Mouse (Mus musculus): Measurements from ENCODE around the gene Lgals2.
"Not testable (repeated sequence)": the region's sequence is repeated elsewhere in the genome, so short reads cannot be mapped to it uniquely, and the experiment has no call there.

Gene Lgals2

DNA sequence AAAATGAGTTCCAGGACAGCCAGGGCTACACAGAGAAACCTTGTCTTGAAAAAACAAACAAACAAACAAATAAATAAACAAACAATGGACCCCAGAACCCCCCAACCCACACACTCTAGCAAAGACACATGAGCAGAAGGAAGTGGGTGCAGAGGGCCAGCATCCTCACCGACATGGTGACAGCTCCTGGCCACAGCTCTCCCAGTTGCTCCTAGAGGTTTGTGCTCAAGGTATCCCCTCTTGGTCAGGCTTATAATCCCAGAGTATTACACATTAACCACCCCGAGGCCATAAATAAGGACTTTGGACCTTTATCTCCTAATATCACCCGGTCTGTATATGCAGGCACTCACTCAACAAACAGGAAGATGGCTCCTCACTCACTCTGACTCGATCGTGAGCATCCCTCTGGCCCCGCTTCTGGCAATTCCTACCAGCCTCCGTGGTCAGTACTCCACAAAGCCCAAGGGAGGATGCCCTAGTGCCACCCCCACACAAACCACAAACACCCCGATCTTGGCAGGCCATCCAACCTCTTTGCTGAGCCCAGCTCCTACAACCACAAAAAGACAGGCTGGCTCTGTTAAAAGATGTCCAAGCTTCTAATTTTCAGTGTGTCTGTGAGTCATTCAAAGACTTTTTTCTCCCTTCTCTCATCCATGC lies at the start of gene Lgals2:
Lgals2 (minus strand) TSS at position 227 of the 663 bp plus-strand sequence.
- no peak for DNase-seq

- peak; percentile 77 for DNase-seq
Measured at GRCm38 (mm10) chr15:78903243-78903642, 47.9 kb upstream of the Lgals2 start.

DNA sequence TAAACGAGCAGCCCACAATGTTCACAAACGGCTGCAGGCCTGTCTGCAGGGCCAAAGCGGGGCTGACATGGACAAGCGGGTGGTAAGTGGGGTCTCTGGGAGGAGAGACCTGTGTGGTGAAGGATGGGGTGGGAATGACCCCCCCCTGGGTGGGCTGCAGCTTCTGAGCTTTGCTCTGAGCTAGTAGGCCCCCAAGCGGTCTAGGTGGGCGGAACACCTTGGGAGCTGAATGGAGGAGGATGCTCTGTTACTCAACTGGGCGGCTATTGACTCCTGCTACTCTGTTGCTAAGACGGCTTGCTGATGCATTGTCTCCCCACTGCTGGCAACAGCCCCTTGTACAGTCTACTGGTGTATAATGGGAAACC lies 46.1 kb upstream of the Lgals2 start:
- DNase-seq, result peak; percentile 52

- DNase-seq, result no peak
Measured at GRCm38 (mm10) chr15:78900585-78901421, 45.5 kb upstream of the Lgals2 start.

DNA sequence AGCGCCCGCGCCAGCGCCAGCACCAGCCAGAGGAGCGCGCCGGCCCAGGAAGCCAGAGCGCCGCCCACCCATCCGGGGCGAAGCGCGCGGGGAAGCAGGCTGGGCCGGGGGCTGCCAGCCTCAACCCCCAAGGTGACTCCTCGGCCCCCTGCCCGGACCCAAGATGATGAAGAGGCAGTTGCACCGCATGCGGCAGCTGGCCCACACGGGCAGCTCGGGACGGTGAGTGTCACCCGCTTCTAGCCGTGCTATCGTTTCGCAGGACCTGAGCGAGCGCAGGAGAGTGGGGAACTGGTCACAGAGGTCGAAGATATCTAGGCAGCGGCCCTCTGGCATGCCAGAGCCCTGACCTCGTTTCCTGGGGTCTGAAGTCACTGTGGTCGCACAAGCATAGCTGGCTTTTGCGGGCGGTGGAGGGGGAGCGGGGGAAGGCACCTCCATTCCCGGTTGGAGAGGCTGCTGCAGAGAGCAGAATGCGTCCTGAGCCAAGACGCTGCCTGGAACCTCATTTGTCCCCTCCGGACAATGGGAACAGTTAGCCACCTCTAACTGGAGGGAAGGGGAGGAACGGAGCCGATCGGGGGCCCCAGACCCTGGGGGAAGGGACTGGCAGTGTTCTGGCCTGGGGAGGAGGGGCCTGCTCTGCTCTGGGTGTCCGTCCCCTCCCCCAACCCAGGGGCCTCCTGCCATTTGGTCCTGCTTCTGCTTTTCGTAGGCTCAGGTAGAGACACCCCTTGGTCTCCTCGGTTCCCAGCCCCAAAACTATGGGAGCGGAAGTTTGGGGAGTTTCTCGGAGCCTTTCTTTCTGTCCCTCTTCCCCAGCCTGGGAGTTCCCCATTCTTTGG lies 44.6 kb upstream of the Lgals2 start, which contains the start of gene Sh3bp1:
Sh3bp1 (plus strand) TSS at position 29 of the 845 bp plus-strand sequence.
- DNase-seq, result peak; percentile 59

DNA sequence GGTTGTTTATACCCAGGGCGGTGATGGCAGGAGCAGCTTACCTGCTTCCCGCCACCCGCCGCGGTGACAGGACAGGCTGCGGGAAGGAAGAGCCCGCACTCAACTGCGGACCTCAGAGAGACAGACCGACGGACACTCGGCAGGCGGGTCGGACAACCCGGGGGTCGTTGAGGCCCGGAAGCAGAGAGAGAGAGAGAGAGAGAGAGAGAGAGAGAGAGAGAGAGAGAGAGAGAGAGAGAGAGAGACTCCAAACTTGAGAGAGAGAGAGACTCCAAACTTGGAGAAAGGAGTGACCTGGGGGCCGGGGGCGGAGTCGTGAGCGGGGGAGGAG lies 44.0 kb upstream of the Lgals2 start, which contains the start of gene Gm49510:
Gm49510 (plus strand) TSS at position 259 of the 331 bp plus-strand sequence.
- DNase-seq, result no peak

DNA sequence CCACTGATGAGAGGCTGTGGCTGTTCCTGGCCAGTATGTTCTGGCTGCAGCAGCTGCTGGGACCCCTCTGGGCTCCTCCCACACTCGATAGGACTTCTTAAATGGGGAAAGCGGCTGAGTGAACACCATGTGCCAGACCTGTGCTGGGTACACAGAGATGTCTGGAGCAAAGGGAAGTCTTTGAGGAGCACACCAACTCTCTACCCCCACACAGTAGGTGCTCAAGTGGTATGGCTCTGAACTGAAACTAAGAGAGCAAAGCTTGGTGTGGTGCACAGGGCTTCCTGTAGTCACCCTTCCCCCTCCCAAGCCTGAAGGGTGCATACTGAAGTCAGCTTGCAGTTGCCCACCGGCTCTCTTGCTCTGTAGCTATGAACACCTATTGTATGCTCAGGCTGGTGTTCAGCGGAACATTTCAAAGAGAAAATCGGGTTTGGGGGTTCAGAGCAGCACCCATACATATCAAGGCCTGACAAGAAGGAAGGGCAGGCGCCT lies 43.2 kb upstream of the Lgals2 start:
- no peak for DNase-seq

DNA sequence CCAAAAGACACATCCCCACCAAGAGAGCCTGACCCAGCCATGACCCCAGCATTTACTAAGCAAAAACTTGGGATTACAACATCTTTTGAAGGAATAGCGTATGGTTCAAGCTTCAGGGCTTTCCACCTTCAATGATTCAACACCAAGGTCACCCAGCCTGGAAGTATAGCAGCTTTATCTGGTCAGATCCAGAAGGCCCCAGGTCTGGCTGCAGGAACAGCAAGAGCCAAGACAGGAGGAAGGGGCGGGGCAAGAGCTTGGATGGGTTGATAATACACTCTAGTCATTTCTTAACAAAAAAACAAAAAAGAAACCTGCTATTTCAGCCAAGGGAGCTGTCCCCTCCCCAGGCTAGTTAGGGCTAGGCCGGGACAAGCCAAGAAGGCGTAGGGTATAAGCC lies 42.2 kb upstream of the Lgals2 start:
- no peak for DNase-seq

GRCm38 (mm10) chr15:78896149-78896548 lies 40.8 kb upstream of the Lgals2 start:
- DNase-seq, result no peak

DNA sequence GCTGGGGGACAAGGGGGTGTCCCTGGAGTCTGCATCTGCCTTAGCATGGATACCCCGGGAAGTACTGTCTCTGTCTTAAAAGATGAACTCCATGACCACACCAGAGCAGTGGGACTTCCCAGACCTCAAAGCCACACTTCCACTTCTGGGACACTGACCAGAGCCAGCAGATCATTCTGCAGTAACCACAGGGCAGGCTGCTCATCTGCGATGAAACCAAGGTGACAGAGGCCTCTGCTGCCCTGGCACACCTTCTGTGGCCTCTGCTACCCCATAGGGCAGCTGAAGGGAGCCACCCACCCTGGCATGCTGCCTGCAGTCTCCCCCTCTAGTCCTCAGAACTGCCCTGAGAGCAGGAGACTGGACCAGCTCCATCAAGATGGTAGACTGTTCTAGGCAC lies 40.4 kb upstream of the Lgals2 start:
- no peak for DNase-seq

- no peak for DNase-seq
Measured at GRCm38 (mm10) chr15:78894726-78895125, 39.4 kb upstream of the Lgals2 start.

DNA sequence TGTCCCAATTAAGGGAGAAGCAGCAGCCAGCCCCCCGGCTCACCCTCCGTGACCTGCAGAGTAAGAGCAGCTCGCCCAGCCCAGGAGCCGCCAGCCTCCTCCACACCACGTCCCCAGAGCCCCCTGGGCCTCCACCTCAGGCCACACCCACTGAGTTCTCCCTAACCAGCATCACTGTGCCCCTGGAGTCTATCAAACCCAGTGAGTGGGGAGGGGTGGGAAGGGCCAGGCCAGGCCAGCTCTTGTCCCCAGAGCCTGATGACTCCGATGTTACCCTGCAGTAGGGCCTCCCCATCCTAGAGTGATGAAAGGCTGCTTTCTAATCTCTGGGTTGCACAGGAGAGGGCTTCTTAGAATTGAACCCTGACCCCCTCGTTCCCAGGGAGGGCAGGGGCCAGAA lies 37.1 kb upstream of the Lgals2 start:
- DNase-seq, result no peak

DNA sequence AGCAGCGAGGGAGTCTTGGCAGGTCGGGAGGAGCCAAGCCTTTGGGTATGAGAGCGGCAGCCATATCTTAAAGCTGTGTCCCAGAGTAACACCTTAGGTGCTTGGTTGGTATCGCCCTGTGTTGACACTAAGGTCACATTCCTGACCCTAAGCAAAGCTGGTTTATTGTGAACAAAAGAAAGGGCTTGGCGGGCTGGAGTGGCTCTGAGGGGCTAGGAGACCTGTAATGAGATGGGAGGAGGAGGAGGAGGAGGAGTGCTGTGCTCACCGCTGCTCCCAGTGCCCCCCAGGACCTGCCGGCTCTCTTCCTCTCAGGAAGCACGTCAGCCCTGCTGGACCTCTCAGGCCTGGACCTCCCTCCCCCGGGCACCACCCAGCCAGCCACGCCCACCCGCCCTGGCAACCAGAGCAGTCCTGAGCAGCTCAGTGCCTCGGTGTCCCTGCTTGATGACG lies 34.1 kb upstream of the Lgals2 start:
- no peak for DNase-seq

DNA sequence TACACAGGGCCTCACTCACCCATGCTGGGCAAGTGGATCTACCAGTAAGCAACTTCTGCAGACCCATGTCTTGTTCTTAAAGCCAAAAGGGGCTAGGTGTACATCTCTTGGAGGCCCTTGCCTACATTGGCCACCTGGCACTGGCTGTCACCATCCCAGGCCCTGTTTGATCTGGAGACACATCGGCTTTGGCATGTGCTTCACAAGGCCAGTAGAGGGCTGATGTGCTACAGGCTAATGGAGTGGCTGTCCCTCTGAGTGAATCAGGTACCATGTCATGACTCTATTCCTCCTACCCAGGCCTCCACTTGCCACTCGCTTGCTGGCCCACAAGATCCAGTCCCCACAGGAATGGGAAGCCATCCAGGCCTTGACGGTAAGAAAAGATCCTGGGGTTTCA lies 26.5 kb upstream of the Lgals2 start:
- no peak for DNase-seq

GRCm38 (mm10) chr15:78880432-78880831 lies 25.1 kb upstream of the Lgals2 start:
- no peak for DNase-seq

GRCm38 (mm10) chr15:78878792-78879516 lies 23.6 kb upstream of the Lgals2 start:
- not testable (repeated sequence) for DNase-seq

- DNase-seq, result no peak
Measured at GRCm38 (mm10) chr15:78877810-78878390, 22.6 kb upstream of the Lgals2 start.

GRCm38 (mm10) chr15:78876991-78877809 lies 21.9 kb upstream of the Lgals2 start, which contains the start of gene Gga1:
TSS of gene Gga1 (plus strand) at chr15:78877190.
- peak; percentile 96 for DNase-seq

DNA sequence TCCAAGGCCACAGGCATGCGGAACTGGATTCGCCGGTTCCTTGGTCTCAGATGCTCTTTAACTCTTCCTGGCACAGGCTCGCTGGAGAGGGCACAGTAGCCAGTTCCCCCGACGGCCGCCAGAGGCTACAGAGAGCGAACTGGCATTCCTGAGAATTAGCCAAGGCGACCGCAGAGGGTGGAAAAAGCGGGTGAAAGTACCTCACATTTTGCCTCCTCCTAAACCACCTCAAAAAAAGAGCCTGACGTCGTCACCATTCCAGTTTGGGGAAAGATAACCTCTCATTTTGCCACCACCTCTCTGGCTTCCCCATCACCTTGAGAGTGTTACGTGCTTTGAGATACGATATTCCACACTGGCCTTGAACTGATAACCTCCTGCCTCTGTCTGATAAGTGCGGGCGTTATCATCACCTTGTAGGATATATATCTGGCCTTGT lies 20.9 kb upstream of the Lgals2 start:
- DNase-seq, result peak; percentile 89

DNA sequence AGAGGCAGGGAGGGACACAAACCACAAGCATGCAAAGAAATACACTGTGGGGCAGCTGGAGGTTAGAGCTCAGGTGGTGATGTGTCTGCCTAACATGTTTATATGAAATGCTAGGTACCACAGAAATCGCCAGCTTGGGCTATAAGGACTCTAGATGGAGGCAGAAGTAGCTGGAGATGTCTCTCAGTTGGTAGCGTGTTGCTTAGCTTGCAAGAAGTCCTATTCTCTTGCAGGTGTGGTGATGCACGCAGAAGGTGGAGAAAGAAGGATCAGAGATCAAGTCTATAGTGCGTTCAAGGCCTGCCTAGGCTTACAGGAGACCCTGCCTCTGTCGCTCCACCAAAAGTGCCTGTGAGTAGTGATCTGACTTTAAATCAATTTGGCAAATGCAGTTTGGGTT lies 20.2 kb upstream of the Lgals2 start:
- DNase-seq, result peak; percentile 51

DNA sequence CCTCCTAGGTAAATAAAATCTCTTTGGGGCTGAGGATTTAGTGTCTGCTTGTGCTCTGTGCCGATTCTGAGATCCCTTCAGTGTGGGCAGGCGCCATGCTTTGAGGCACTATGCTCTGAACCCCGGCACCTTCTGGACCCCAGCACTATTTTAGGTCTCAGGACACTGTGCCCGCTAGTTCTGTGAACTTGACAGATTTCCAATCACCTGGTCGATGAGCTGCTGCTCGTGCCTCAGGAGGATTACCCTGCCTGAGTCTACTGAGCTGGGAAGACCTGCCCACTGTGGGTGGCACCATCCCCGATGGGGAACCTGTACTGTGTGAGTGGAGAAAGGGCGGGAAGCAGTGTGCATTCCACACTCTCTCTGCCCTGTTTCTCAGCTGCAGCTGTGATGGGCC lies 19.7 kb upstream of the Lgals2 start:
- peak; percentile 60 for DNase-seq
